ENCODE assay signal across 8 mouse cellular contexts in the genomic region with DNA sequence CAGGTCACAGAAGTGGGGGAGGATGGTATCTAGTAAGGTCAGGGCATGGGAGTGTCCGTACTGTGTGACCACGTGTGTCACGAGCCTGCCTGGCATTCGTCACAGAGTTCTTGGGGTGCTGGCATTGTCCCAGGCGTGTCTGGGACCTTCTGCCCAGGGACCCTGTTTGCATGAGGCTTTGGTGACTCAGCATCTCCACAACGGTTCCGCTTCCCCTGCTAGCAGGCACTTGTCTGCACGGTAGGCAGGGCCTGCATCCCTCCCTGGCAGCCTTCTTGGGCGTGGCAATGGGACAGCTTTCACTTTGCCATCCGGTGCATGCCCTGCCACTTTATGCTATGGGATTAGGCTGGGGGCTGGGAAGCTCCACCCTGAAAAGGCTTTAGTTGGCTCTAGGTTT. TPM values are rescaled to one million over a fixed set of nuclear protein-coding genes. Genes with fewer than 3 reads are reported as not detected.
A peak's percentile ranks its signal among the peaks of the same experiment; 100 is the strongest.
DNase-seq lines count a peak whose midpoint lies in the region; ATAC-seq and TF ChIP-seq lines count a peak whose summit lies in the region.

No protein-coding gene starts in this region.

- no peak overlapping the region for H3K4me2 ChIP-seq in intestine, embryonic 16.5 days (ENCODE audit: low read depth, low read length)
- H3K4me2 ChIP-seq in intestine, postnatal 0 days (replicated peaks; ENCODE audit: low read depth), result no peak overlapping the region
- H3K4me2 ChIP-seq in hindbrain, embryonic 16.5 days (ENCODE audit: low read length), result no peak overlapping the region

- ATAC-seq in intestine, embryonic 16.5 days, result no peak
- ATAC-seq in intestine, postnatal 0 days, result no peak
- peak; percentile 65 for ATAC-seq in Patski
- no peak for ATAC-seq in hindbrain, embryonic 16.5 days

- no peaks in the 10 kb centered on the region for H3K27me3 ChIP-seq in intestine, embryonic 16.5 days (replicated peaks; ENCODE audit: control insufficient read depth, insufficient read depth, low read length)
- H3K27me3 ChIP-seq in intestine, postnatal 0 days (replicated peaks; ENCODE audit: control insufficient read depth, insufficient read depth, low read length), result no peaks in the 10 kb centered on the region
- no peaks in the 10 kb centered on the region for H3K27me3 ChIP-seq in Patski
- H3K27me3 ChIP-seq in hindbrain, embryonic 16.5 days (replicated peaks; ENCODE audit: control insufficient read depth, insufficient read depth, low read length), result no peaks in the 10 kb centered on the region

- no peak for DNase-seq in Patski (ENCODE audit: low read depth, low spot score)
- peak; percentile 31 to 41 for DNase-seq in heart, postnatal 10 days
- DNase-seq in lung, postnatal 4 days, result peak; percentile 68 to 75
- peak; percentile 61 for DNase-seq in thymus, postnatal 4 days
- no peak for DNase-seq in left cerebral cortex, adult 2 months (ENCODE audit: extremely low spot score in 1 of 2, low spot score in 2 of 2)

- H3K9me3 ChIP-seq in intestine, embryonic 16.5 days (ENCODE audit: control insufficient read depth, low read length), result no peaks in the 10 kb centered on the region
- no peaks in the 10 kb centered on the region for H3K9me3 ChIP-seq in intestine, postnatal 0 days (ENCODE audit: control insufficient read depth)
- H3K9me3 ChIP-seq in hindbrain, embryonic 16.5 days (ENCODE audit: control insufficient read depth, low read length), result no peaks in the 10 kb centered on the region

- intact Hi-C loops in heart, postnatal 10 days (cut with DNase I), result no loop called here
- intact Hi-C loops in left cerebral cortex, adult 2 months (cut with DNase I), result no loop called here

- in situ Hi-C loops in Patski (cut with MboI; ENCODE audit: low pct_unique_long_range_greater_than_20kb), result no loop called here

- CTCF ChIA-PET in Patski (lab: Charles Lee), result no interaction called here

- no peak for TF ChIP-seq CTCF in intestine, postnatal 0 days (IDR thresholded peaks at IDR 0.05; ENCODE audit: low read depth)
- no peak for TF ChIP-seq CTCF in Patski (IDR thresholded peaks at IDR 0.05)
- TF ChIP-seq CTCF in left cerebral cortex, adult 2 months (IDR thresholded peaks at IDR 0.05), result no peak

- no peak overlapping the region for H3K9ac ChIP-seq in intestine, embryonic 16.5 days (ENCODE audit: low read depth, low read length)
- H3K9ac ChIP-seq in intestine, postnatal 0 days (ENCODE audit: low read depth, low read length), result no peak overlapping the region
- no peak overlapping the region for H3K9ac ChIP-seq in hindbrain, embryonic 16.5 days (ENCODE audit: low read depth, low read length)

- H3K4me3 ChIP-seq in intestine, embryonic 16.5 days (ENCODE audit: low read length), result no peak overlapping the region
- no peak overlapping the region for H3K4me3 ChIP-seq in intestine, postnatal 0 days (ENCODE audit: low read depth, low read length)
- no peak overlapping the region for H3K4me3 ChIP-seq in hindbrain, embryonic 16.5 days (ENCODE audit: low read length)
- no peak overlapping the region for H3K4me3 ChIP-seq in left cerebral cortex, adult 2 months

- whole genome bisulfite sequencing in intestine, embryonic 16.5 days, result 59% methylated on average over 10 of the region's 10 CpGs
- 50% methylated on average over 10 of the region's 10 CpGs for WGBS in intestine, postnatal 0 days
- 63% methylated on average over 10 of the region's 10 CpGs for WGBS in hindbrain, embryonic 16.5 days

- H3K27ac ChIP-seq in intestine, embryonic 16.5 days (ENCODE audit: low read length), result peak overlapping the region; percentile 11; the same call in 1 of the 2 replicates
- H3K27ac ChIP-seq in intestine, postnatal 0 days (ENCODE audit: low read depth, low read length), result no peak overlapping the region
- H3K27ac ChIP-seq in hindbrain, embryonic 16.5 days (ENCODE audit: low read depth, low read length), result no peak overlapping the region
- no peak overlapping the region for H3K27ac ChIP-seq in left cerebral cortex, adult 2 months

- POLR2A ChIA-PET in Patski (lab: Charles Lee), result no interaction called here

- no peaks in the 10 kb centered on the region for H3K36me3 ChIP-seq in intestine, embryonic 16.5 days (ENCODE audit: control insufficient read depth, insufficient read depth, low read length)
- H3K36me3 ChIP-seq in intestine, postnatal 0 days (ENCODE audit: control insufficient read depth, insufficient read depth), result peaks cover 10% of the 10 kb centered on the region; the same call in 1 of the 2 replicates
- no peaks in the 10 kb centered on the region for H3K36me3 ChIP-seq in hindbrain, embryonic 16.5 days (ENCODE audit: control insufficient read depth, insufficient read depth, low read length)

- H3K4me1 ChIP-seq in intestine, embryonic 16.5 days (ENCODE audit: control insufficient read depth, insufficient read depth, low read length), result peaks cover 13% of the 10 kb centered on the region
- H3K4me1 ChIP-seq in intestine, postnatal 0 days (replicated peaks; ENCODE audit: control insufficient read depth, insufficient read depth, low read length), result peaks cover 3% of the 10 kb centered on the region; the same call in 1 of the 2 replicates
- H3K4me1 ChIP-seq in hindbrain, embryonic 16.5 days (ENCODE audit: control insufficient read depth, insufficient read depth, low read depth, low read length), result no peaks in the 10 kb centered on the region

RNA-seq across cellular contexts. Expression of gene Trim14, which starts 27.9 kb away (rescaled TPM):
- polyA plus RNA-seq in intestine, embryonic 16.5 days (2015; fragmentation: Nextera tagmentation; extraction: Ambion mirVana), result 14.8 and 15.2 TPM in 2 replicates
- polyA plus RNA-seq in intestine, postnatal 0 days (2015; fragmentation: Nextera tagmentation; extraction: Ambion mirVana), result 14.1 and 15.7 TPM in 2 replicates
- polyA plus RNA-seq in Patski (2021), result 0.44 TPM
- under 1 TPM; 0.79 to 0.84 TPM for total RNA-seq in heart, postnatal 10 days (2021)
- polyA plus RNA-seq in hindbrain, embryonic 16.5 days (2015; fragmentation: Nextera tagmentation; extraction: Ambion mirVana), result 0.85 and 1.2 TPM in 2 replicates
- 1 to 10 TPM in 1 of 2 experiments, under 1 TPM in 1; 0.72 to 1.1 TPM for total RNA-seq in left cerebral cortex, adult 2 months (2021)

RNA-seq across cellular contexts. Expression of gene Coro2a, which starts 38.2 kb away (rescaled TPM):
- 99.8 and 112 TPM in 2 replicates for polyA plus RNA-seq in intestine, embryonic 16.5 days (2015; fragmentation: Nextera tagmentation; extraction: Ambion mirVana)
- polyA plus RNA-seq in intestine, postnatal 0 days (2015; fragmentation: Nextera tagmentation; extraction: Ambion mirVana), result 53.0 and 59.7 TPM in 2 replicates
- polyA plus RNA-seq in Patski (2021), result 0.12 TPM
- under 1 TPM; 0.27 to 0.43 TPM for total RNA-seq in heart, postnatal 10 days (2021)
- 7.9 and 10.2 TPM in 2 replicates for polyA plus RNA-seq in hindbrain, embryonic 16.5 days (2015; fragmentation: Nextera tagmentation; extraction: Ambion mirVana)
- 10 to 100 TPM; 24.4 to 28.2 TPM for total RNA-seq in left cerebral cortex, adult 2 months (2021)

Comparison
In these comparisons a context has a peak if more than half of its experiments do, and no peak if none do; other contexts are left out.
1. DNase-seq: peak in heart, postnatal 10 days (2 of 2), lung, postnatal 4 days (2 of 2) and thymus, postnatal 4 days (single experiment); none in Patski (single experiment) and left cerebral cortex, adult 2 months (0 of 2).